Mouse (Mus musculus): ENCODE measurements at regions not wholly inside any gene's neighbourhood (a gene's known extent, or its start where the extent isn't known, plus 50 kb on each side); places are given as distances from the start of the nearest gene placed in this dataset.

DNA sequence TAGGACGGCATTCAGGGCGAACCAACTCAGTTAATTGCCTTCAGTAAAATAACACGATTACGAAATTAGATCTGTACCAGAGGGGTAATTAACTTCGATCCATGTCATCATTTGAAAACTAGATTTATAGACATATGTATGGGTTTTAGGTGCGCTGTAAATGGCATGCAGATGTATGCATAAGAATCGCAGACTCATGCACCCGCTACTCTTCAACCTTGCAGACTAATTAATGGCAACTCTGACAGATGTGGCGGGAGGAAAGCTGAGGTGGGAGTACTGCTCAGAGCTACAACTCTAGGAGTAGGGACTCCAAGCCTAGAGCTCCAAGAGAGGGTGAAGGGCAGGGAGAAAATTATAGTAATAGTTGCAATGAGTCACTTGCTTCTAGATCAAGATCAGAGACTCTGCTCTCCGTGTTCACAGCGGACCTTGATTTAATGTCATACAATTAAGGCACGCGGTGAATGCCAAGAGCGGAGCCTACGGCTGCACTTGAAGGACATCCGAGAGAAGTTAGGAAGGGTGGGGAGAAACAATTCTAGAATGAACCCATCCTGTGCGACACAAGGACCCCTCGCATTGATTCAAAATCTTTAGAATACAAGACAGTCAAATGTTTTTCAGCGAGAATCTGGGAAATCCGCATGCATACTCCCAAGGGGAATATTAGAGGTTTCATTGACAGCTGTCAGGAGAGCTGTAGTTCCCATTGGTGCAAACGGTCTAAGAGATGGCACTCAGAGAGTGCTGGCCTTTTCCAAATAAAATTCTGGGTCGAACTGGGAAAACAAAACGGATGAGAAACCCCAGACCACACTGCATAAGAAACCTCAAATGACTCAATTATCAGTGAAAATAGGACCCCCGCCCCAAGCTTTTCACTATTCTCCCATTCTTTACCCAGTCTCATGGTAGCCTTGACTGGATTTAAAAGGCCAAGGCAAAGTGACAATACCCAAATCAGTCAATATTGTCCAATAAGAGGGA is 152.6 kb upstream of the Cypt12 start:
- DNase-seq (ENCODE audit: extremely low read depth, low read depth, low spot score) = no peak

DNA sequence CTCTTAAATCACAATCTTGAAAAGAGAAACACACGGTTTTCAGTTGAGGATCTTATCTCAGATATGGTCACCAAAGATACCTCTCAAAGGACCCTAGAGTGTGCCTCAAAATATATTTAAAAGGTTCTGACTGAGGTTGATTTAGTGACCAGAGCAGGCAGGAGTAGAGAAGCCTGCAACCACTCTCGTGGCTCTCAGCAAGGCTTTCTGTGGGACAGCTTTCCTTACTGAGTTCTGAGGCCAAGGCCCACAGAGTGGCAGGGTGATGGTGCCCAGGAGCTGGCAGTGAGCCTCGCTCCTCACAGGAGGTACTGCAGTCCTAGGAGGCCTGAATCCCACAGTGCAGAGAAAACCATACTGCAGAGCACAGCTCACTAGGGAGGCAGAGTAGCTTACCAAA is 151.4 kb upstream of the Cypt12 start:
- DNase-seq (ENCODE audit: extremely low read depth, low read depth, low spot score) = no peak

DNA sequence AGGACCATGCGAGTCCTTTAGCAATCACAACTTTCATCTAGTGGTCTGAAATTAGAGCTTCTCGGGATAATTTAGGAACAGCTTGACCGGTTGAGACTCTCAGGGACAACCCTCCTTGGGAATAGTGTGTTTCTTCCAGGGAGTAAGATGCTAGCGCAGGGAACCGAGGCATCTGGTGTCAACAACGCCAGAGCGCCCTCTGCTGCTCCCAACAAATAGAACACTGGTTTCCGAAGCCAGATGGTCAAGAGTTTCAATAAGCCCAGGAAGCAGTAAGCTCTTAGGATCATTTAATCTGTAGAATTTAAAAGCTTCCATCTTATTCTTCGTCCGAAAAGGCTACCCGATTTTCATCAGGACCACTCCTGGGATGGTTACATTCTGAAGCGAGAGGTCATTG is 149.8 kb upstream of the Cypt12 start:
- DNase-seq (ENCODE audit: extremely low read depth, low read depth, low spot score) = no peak

DNA sequence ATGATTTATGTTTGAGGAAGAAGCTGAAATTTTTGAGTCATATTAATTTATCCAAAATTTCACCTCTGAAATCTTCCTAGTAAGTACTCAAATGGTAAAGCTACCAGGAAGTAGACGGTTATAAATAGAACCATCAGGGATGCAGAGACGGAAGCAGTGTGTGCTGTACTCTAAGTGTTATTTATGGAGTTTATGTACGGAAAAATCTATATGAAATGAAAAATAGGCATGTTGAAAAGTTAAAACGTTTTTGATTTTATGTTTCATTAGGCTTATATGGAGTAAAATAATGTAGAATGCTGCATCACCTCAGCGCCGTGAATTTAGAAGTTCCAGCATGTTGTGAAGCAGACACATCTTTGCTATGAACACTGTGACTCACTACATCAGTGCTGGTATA is 149.1 kb upstream of the Cypt12 start:
- no peak for DNase-seq (ENCODE audit: extremely low read depth, low read depth, low spot score)

DNA sequence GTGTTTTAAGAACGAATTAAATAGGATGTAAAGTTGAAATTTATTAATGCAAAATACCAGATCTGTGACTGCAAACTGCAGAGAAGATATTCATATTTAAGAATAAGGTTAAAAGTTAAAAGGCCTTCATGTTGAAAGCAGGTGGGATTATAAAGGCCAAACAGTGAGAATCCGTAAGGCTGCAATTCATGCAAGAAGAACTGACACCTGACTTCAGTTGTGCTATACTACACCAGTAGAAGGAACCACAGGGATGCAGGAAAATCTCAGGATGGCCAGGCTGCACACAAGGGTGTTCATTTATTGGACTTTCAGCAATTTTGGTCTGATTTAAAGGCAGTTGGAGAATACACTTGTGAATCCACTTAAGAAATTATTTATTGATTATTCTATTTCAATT is 147.4 kb upstream of the Cypt12 start:
- DNase-seq (ENCODE audit: extremely low read depth, low read depth, low spot score) = no peak

DNA sequence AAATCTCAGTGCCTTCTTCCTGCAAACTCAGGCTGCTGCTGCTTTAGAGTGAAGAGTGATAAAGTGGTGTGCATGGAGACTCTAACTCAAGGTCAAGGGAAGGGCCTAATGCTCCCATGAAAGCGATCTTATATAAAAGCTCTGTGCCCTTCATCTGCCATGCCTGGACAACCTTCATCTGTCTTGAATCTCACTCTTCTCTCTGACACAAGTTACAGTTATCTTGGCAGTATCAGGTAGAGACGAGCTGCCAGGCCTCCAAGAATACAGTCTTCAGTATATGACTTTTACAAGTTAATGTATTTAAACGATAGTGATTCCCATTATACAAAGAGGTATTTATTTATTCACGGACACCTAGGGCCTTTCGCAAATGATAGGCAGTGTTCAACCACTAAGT is 146.7 kb upstream of the Cypt12 start:
- DNase-seq (ENCODE audit: extremely low read depth, low read depth, low spot score) = no peak

DNA sequence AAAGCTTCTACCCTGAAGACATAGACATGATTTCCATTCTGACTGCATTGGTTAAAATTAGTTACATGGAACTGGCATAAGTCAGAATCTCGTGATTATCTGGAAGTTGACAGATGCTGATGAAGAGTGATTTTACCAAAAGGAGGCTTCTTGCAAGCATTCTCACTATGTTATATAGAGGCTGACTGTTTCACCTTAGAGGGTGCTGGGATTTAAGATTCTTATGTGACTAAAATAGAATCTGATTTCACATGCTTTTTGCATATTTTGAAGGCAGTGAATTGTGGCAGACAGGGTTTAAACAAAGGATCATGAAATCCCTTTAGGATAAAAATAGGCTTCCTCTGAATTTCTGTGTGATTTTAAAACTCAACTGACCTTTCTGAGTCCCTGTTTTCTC is 143.0 kb upstream of the Cypt12 start:
- DNase-seq (ENCODE audit: extremely low read depth, low read depth, low spot score) = no peak

DNA sequence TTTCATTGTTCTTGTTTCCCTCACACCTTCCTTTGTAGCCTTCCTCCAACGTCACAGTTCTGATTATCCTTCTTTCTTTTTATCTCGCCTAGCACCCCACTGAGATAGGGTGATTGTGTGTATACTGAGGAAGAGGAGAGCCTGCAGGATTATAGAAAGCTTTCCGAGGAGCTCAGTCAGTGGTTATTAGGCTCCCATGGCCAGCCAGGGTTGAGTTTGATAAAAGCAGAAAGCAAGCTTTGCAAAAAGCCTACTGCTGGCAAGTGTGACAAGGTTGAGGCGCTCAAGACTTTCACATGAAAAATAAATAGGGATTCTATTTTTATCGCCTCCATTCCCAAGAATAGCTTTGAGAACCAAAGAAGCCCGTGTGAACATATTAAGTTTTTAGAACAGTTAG is 136.9 kb upstream of the Cypt12 start:
- no peak for DNase-seq (ENCODE audit: extremely low read depth, low read depth, low spot score)

DNA sequence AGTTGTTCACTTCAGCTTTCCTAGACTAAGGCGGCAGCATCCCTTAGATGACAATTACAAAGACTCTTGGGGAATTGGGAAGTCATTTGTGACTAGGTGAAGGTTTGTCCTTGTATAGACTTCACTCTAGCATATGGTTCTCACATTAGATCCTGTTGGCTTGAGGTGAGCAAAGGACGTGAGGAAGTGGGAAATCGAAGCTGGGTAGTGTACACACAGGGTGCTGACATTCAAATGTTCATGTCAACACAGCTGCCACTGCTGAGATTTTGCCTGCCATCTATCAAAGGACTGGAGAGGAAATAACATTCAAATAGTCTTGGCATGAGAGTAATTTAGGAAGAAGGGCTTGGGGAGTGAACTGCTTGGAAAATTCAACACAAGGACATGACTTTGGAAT is 124.0 kb upstream of the Cypt12 start:
- no peak for DNase-seq (ENCODE audit: extremely low read depth, low read depth, low spot score)

DNA sequence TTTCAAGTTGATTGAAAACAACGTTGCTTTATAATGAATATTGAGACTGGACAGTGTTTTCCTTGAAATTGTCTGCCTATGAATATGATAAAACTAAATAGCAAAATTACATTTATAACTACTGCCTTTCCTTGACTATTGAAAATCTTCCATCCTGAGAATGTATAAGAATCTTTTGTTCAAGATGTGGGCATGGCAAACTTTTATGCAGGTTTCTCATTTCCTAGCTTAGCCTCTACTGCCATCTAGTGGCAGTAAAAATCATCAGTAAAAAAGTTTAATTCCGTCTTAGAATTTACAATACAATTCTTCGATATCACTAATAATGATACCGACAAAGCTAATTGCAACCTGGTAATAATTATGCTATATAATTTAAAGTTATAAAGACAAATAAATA is 123.5 kb upstream of the Cypt12 start:
- DNase-seq (ENCODE audit: extremely low read depth, low read depth, low spot score) = no peak

DNA sequence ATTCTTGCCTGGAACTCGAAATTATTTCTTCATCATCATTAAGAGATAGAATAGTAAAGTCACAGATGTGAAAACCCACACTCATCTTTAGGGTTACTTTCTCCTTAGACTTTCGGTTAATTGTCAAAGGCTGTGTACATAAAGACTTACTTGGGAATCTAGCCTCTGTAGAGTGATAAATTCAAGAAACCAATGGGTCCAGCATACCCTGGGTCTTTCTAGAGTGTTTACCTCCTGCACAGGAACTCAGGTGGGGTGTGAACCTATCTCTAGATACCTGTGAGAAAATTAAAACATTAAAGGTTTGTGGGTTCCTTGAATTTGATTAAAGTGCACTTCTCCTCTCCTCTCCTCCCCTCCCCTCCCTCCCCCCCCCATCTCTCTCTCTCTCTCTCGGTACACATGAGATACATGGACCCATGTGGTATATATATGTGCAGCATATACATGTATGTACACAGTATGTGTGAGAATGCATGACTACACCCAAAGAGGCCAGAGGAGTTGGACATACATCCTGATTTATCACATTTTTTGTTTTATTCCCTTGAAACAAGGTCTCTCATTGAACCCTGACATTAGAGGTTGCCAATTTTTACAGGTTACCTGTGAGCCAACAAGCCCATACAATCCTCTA is 122.8 kb upstream of the Cypt12 start:
- DNase-seq (ENCODE audit: extremely low read depth, low read depth, low spot score) = no peak

DNA sequence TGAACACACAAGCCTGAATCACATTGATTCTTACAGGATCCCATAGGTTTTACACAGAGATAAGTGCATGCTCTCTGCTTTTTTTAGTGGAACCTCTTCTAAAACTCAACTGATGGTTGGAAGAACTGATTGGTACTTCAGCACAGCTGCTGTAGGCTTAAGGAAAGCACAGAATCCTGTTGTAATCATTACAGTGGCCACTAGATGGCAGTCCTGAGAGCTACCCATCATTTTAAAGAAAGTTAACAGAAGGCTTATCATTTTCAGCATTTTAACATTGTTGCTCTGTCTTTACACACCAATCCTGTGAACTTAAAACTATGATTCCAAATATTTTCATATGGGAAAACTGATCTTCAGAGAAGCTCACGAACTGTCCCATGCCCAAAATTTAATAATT is 113.5 kb upstream of the Cypt12 start:
- no peak for DNase-seq (ENCODE audit: extremely low read depth, low read depth, low spot score)

DNA sequence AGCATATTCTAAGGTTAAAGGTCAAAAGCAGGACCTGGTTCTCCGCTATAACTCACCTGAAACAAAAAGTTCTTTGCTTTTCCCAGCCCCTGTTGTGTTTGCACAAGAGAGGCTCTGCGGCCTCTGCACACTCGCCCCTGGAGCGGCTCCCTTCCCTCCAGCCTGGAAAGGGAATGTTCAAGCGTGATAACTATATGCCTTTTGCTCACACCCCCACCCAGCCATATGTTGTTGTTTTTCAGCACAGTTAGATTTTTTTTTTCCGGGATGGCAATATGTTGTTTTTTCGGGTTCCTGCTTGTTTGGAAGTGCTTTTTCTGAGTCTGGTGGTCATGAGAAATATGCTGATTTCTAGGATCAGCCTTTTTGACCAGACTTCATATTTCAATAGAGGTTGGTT is 100.6 kb upstream of the Cypt12 start:
- DNase-seq (ENCODE audit: extremely low read depth, low read depth, low spot score) = no peak

DNA sequence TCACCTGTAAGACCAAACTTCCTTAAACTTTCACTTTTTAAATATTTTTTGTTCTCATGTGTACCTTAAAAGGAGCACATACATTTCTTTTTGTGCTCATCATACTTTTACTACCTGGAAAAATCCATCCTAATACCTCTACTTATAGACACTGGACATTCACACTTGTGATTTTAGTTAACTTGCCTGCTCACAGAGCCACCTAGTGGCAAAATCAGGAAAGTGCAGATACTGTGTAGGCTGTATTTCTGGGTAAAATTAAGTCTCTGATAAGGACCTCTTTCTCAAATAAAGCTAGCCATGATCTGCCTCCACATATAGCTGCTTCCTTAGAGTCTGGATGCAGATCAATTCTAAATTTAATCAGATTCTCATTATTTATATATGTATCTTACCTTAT is 100.0 kb upstream of the Cypt12 start:
- no peak for DNase-seq (ENCODE audit: extremely low read depth, low read depth, low spot score)

DNA sequence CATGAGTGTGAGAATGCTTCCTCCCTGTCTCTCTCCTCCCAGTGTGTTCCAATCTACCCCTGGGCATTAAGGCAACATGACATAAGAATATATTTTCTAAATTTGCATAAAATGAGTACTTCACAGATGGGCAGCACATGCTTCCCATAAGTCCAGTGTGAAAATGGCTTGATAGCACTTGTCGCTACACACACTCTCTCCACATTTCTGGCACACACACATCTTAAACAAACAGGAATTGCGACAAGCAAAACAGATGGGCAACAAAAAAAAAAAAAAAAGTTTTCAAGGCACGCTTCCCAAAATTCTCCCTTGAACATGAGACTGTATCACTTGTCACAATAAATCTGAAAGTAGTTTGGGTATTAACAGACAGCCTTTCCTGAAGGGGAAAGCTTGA is 85.8 kb upstream of the Cypt12 start:
- no peak for DNase-seq (ENCODE audit: extremely low read depth, low read depth, low spot score)

DNA sequence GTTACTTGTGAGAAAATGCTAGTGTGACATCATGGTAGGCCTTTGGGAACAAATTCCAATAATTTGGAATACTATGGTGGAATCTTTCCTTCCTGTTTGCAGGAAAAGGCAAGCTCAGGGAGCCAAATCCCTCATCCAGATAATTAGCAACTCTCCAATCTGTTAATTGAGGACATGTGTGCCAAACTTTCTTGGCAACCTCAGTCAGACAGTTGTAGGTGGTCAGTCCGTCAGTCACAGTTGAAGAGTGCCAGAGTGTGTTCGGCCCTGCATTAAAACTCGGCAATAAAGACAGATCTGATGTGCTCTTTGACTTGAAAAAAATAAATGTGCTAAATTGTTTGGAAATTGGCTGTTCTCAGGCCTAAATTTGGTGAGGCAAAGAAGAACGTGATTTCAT is 83.1 kb upstream of the Cypt12 start:
- DNase-seq (ENCODE audit: extremely low read depth, low read depth, low spot score) = no peak

DNA sequence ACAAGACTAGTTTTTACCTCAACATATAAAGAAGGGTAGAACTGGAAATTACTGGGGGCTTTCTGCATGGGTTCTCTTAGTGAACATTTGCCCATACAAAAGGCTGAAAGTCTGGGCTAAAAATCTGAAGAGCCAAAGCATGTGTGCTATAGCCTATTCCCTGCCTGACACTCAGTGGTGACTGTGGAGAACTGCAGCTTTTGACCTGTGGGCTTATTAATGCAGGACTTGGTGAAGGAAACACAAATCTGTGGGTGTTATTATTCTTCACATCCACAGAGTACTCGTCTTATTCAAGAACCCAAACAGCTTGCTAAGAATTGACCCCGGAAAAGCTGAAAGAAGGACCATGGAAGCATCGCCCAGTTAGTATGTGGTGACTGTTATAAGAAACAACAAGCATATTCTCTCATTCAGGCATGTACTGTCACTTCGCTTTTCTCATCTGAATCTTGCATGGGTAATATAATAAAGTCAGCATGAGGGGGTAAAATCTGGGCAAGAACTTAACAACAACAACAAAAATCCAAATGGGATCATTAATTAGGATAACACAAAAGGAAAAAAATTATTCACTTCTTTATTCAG is 77.2 kb upstream of the Cypt12 start:
- DNase-seq (ENCODE audit: extremely low read depth, low read depth, low spot score) = no peak

DNA sequence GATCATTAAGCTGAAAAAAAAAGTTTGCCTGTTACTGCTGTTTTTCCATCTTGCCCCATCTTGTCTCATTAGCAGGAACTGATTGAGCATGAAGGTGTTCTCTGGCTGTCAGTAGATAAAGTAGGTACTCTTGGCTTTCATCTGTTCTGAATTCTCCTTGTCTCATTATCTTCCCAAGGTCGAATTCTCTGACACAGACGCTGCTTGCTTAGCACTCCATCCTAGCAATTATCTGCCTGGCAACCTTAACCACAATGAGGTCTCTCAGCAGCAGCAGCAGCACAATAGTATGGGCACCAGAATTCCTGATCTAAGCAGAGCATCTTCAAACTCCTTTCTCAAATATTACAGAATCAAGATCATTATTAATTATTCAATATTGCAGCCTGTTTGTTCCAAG is 52.3 kb upstream of the Cypt12 start:
- DNase-seq (ENCODE audit: extremely low read depth, low read depth, low spot score) = no peak

DNA sequence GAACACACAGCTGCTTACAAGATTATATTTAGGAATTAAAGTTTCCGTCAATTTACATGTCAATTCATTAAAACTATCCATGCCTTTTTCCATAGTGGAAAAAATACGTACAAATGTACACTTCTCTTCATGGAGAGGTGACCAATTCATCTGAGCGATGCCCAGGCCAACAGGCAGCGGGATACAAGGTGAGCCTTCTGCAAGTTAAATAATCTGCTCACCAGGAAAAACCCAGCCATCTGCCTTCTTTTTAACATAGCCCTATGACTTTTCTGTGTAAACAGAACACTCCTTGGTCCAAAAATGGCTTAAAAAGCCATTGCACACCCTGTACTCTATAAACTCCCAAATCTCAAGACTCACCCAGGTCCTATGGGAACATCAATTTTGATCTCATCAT is 51.5 kb upstream of the Cypt12 start:
- DNase-seq (ENCODE audit: extremely low read depth, low read depth, low spot score) = no peak
